Mouse (Mus musculus) left cerebral cortex, postnatal 36 days (tissue): Measurements from ENCODE around the gene Rgsl1. TPM values are rescaled to one million over a fixed set of nuclear protein-coding genes. Genes with fewer than 3 reads are reported as not detected.
"Not testable (repeated sequence)": the region's sequence is repeated elsewhere in the genome, so short reads cannot be mapped to it uniquely, and the experiment has no call there.

ENCODE experiments used
- DNase-seq, 2 experiments: peaks; one replicate each; pipeline ENCODE4 v3.0.0; 2021 to 2022; ENCODE audit warnings: low spot score in 2 of 2, mixed read lengths in 1 of 2
- intact Hi-C: fragments of 180-260 bp; cut with DNase I; formaldehyde crosslinking; loops from one replicate; pipeline ENCODE4 v1.15.1; 2025
- total RNA-seq, 2 experiments: library from RNA; stranded (reverse); gene quantifications; 2 replicates each; pipeline ENCODE4 v1.2.3; 2021

The Rgsl1 gene
- 1 to 10 TPM; 1.3 to 2.3 TPM for total RNA-seq

DNA sequence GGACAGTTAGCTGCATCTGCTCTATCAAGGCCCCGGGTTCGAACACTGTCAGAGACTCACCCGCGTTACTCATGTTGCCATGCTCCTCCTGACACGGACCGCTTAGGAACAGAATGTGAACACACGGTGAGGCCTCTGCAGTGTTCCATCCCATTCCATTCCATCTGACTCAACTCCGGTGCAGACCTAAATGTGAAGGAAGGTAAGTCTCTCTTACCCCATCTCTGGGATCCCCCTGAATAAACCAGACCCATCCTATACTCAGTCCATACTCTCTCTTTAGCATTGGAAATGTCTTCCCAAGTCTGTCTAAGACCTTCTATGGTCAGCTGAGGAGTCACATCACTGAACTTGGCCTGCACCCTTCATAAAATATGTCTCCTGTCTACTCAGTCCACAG lies at the start of gene Rgsl1:
Rgsl1 (minus strand) TSS at position 101 of the 400 bp plus-strand sequence.
- intact Hi-C loops = no loop called here
- DNase-seq = no peak

DNA sequence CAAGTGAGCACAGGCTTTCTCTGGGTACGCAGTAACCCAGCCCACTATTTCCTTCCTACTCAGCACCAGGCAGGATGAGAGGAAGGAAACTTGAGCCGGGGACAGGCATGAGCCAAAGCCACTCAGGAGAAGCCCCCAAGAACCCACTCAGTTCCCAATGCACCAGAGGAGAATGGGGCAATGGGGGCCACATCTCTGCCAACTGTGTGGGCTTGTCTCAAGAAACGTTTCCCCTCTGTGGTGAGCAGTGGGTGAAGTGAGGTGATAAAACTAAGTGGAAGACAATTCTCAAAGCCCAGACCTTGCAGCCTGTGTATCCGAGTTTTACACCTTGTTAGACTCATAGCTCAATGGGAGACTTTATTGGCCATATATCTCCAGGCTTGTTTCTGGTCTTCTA lies 47.5 kb upstream of the Rgsl1 start, which contains the start of gene Teddm1a:
Teddm1a (plus strand) TSS at position 301 of the 400 bp plus-strand sequence.
- intact Hi-C loops = no loop called here
- no peak for DNase-seq

DNA sequence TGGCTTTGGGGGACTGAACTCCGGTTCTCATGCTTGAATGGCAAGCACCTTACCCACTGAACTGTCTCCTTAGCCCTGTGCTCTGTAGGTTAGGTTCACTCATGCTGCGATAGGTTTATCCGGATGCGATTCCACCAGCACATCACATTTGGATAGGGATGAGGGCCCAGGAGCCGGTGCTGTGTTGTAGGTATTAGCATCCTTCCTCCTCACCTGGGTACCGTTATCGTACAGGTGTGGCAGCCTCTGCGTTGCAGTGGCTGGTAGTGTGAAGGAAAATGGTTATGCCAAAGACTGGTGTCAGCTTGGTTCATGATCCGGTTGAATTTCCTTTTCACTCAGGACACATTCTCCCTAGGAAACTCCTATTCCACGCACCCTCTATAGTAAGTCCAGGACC lies 46.2 kb upstream of the Rgsl1 start:
- no peak for DNase-seq
- intact Hi-C loops = no loop called here

DNA sequence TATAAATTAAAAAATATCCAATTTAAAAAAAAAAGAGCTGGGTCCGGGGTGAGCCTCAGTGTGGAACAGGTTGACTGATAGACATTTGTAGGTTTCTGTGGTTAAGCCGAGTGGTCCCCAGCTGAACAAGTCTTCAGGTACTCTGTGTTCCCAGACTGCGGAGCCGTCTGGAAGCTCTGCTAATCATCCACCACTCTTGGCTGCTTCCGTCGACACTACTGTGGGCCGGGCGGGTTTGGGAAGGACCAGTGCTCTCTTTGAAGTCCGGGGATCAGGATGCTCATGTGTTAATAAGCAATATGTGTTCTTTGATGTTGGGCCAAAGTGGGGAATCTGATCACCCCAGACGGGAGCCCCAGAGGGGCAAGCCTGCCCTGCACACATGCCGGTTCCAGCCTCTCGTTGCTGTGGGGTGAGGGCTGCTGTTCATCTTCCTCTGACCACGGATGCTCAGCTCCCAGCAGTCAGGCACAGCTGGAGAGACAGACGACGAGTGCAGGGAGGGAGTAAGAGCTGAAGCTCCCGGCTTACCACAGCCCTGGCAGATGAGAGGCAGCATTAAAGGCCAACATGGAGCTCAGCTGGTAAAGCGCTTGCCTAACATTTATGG lies 42.2 kb upstream of the Rgsl1 start:
- DNase-seq = no peak
- intact Hi-C loops = no loop called here

DNA sequence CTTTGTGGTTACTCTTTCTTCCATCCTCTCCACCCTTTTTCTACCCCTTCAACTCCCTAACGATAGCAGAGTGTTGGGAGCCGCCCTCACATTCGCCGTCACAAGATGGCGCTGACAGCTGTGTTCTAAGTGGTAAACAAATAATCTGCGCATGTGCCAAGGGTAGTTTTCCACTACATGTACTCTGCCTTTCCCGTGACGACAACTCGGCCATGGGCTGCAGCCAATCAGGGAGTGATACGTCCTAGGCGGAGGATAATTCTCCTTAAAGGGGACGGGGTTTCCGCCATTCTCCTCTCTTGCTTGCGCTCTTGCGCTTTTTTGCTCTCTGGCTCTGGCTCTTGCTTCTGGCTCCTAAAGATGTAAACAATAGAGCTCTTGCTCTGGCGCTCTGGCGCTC lies 36.4 kb upstream of the Rgsl1 start:
- DNase-seq, intact Hi-C loops: not testable (repeated sequence)

DNA sequence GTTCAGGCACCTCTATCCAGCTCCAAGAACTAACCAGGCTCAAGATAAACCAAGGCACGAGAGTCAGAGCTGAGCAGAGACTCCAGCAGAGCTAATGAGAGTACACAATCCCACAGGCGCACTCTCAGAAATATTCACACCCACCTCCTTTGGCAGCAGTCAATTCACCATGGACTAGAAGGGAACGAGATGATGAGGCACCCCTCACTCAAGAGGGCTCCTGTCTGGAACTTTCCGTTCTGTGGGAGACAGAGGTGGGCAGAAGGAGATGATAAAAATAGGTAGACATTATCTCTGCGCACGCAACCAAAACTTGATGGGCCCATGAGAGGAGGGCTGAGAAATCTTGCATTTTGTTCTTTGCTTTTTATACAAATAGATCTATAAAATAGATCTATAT lies 30.1 kb upstream of the Rgsl1 start, which contains the start of gene Teddm1b:
Teddm1b (plus strand) TSS at position 301 of the 400 bp plus-strand sequence.
- intact Hi-C loops = no loop called here
- no peak for DNase-seq

DNA sequence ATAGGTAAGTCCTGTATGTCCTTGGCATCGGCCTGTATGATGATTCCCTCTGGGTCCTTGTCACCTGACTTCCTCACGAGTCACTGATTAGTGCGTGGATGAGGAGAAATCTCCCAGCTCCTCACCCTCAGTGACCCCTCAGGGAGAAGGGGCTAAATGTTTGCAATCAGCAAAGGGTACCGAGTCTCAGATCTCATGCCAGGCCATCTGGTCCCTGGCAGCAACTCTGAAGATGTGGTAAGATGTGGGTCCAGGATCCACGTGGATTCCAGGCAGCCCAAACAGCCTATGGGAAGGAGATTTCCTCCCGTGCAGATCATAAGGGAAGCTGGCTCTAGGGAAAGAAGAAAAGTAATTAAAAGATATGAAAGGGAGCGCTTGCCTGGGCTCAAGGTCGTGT lies 12.0 kb upstream of the Rgsl1 start:
- intact Hi-C loops = no loop called here
- no peak for DNase-seq

DNA sequence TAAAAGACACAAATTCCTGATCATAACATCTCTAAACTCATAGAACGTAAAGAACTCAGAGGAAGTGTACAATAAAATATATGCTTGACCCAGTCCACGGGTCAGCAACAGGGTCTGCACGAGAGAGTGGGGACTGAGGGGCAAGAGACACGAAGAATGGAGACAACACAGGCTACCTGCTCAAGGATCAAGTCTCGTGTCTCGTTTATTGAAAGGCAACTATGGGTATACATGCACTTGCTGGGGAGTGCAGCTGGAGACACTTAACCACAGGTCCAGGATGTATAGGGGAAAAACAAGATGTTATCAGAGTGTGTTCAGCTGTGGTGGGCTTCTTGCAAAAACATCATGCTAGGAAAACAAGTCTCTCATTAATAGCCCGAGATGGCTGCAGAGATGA lies 8.8 kb upstream of the Rgsl1 start:
- DNase-seq, intact Hi-C loops: not testable (repeated sequence)

DNA sequence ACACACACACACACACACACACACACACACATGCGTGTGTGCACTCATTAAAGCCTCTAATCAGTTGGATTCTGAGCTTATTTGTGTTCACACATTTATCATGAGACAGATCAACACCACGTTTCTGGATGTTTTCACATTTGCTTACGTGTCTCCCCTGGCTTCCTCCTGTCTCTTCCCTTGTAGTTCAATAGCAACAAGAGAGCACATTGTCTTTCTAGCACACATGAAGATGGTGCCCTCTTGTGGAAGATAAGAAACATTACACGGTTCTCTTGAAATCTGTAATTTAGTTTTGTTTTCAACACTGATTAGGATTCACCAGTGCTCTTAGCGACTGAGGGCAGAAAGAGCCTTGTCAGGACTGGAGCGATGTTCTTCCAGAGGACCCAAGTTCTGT lies 2.9 kb upstream of the Rgsl1 start:
- no peak for DNase-seq
- intact Hi-C loops = loop anchor here (5.0 kb wide), 1 partner anchor 100 kb away; the partner anchor contains the start of gene Rnasel

DNA sequence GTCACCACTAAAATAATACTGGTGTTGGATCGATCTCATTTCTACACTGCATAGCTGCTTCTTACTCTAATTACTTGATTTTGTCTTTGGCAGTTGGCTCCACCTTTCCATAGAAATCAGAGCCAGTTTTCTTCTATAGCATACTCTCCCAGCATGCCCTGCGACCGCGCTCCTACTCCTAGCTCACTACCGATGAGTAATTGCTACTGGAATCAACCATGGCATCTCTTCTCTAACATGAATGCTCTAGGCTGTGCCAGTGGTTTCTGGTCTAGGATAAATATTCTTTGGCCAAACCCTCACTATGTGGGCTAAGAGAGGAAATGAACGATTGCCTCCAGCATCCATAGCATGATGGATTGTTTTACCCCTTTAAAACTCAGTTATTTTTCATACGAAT lies 2.5 kb upstream of the Rgsl1 start:
- intact Hi-C loops = loop anchor here (5.0 kb wide), 1 partner anchor 99 kb away; the partner anchor contains the start of gene Rnasel
- no peak for DNase-seq

DNA sequence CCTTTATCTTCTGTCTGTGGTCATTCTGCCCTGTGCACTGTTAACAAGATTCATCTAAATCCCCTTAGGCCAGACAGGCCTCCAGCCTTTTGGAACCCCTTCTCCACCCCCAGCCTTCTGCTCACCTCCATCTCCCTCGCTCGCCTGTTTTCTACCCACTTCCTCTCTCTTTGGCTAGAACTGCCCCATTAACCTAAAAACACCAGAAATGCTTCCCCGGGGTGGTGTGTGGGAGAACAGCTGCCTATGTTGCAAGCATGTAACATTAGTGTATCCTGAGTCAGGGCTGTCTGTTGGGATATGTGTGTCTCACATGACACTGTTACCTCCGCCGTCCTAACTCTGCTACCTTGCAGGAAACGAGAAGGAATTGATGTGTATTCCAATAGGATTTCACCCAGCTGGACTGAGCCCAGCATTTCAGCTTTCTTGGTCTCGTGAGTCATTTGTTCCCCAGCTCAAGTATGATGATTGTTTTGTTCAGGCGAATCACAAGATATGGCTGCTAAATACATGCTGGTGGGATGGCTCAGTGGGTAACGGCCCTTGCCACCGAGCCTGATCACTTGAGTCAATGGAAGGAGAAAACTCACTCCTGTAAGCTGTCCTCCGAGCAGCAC lies 1.7 kb downstream of the Rgsl1 start:
- peak; percentile 9 to 23 for DNase-seq
- intact Hi-C loops = no loop called here

DNA sequence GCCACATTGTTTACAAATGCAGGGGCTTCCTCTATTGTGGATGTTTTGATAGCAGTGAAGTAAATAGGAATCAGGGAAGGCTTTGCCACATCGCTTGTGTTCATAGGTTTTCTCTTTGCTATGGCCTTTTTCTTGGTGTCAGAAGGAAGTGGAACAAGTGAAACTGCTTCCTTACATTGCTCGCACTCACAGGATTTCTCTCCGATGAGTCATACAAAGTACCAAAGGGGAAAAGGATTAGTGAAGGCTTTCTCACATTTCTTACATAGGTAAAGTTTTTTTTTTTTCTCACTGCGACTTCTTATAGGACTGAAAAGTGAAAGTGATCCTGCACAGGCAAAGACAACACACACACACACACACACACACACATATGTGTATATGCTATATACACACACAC lies 7.9 kb downstream of the Rgsl1 start:
- intact Hi-C loops = no loop called here
- no peak for DNase-seq

DNA sequence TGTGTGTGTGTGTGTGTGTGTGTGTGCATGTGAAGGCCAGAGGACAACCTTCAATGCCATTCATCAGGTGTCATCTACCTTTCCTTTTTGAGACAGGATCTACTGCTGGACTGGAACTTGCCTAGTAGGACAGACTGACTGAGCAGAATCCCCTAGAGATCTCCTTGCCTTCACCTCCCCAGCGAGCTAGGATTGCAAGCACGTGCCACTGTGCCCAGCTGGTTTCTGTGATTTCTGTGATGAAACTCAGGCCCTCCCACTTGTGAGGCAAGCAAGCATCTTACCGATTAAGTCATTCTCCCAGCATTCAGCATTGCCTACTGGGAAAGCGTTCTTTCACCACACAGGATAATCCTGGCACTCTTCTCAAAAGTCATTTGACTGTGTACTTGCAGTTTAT lies 13.2 kb downstream of the Rgsl1 start:
- DNase-seq = no peak
- intact Hi-C loops = no loop called here

DNA sequence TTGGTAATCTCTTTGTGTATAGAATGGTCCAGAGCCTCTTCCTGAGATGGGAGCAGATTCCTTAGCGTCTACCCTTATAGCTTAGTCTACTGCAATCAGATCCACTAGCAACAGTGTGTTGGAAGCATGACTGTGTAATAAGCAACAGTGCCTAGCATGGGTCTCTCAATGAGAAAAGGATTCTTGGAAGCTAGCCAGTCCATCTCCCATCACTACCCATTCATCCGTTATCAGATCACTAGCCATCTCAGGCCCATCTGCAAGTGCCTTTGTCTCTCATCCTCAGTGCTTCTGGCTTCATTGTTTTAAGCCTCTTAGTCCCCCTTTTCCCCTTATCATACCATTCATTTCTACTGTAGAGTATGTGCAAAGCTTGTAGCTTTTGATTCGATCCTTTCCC lies 23.7 kb downstream of the Rgsl1 start:
- DNase-seq = no peak
- intact Hi-C loops = no loop called here

DNA sequence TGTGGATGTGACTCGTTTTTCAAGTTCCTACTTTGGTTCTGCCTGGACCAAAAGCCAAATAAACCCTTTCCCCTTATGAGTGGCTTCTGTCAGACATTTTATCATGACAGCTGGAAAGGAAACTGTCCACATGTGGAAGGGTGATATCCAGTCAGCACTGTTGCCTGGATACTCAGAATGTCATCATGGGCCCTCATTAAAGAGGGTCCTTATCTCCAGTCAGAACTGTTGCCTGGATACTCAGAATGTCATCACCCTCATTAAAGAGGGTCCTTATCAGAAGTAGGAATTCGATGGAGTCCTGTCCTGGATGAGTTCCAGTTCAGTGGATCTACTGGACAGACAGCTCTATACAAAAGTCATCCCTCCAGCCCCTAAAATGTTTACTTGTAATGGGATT lies 29.7 kb downstream of the Rgsl1 start:
- no peak for DNase-seq
- intact Hi-C loops = no loop called here

DNA sequence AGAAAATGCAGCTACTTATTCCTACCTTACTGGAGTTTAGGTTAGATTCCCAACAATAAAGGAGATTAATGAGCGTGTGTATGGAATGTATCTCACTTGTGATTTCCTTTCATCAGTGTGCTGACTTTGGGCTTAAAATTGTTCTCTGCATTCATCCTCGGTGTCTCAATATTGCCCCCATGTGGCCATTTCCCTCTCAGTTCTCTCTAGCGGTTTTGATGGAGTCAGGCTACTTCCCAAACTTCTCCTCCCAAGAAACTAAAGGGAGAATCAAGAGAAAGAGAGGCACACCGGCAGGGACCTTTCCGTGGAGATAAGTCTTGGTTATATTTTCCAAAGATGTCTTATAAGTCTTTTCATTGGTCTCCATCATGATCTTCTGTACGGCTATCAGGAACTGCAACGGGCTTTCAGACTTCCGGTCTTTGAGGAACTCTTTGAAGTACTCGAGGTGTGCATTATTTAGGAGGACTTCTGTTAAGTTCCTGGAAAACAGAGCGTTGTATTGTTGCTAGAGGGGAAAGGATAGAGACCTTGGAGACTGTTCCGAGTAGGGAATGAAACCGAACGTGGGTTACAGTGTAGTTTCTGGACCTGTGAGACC lies 36.5 kb downstream of the Rgsl1 start:
- intact Hi-C loops = loop anchor here (5.0 kb wide), 1 partner anchor 55 kb away; no protein-coding TSS in a partner anchor
- DNase-seq = peak; percentile 28 to 33

DNA sequence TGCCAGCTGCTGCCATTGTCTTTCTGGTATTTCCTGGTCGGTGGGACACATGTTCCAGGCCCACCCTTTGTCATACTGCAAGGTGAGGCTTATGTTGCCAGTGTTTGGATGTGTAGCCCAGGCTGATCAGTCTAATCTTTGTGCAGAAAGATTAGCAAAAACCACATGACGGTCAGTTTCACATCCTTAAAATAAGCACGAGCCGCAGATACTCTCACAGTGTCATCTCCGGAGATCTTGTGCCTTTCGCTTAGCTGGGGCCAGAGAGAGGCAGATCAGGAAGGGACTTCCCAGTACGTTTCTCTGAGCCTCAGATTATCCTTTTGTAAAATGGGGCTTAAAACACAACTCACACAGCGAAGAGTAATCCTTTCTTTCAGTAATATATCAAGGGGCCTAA lies 40.4 kb downstream of the Rgsl1 start:
- no peak for DNase-seq
- intact Hi-C loops = no loop called here

DNA sequence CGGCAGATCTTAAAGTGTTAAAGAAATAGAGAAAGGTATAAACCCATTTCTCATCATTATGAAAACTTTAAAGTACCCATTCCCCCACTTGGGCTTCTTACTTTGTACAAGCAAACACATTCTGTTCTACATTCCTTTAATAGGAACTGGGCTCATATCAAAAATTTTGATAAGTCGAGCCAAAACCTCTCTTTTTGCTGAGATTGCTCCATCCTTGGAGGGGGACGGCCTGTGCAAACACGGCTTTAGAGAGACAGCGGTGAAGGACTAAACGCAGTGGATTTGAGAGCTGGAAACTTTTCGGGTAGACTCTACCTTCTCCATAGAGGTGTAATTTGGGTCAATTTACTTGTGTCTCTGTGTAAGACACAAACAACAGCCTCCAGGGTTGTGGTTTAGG lies 41.3 kb downstream of the Rgsl1 start:
- intact Hi-C loops = no loop called here
- no peak for DNase-seq

DNA sequence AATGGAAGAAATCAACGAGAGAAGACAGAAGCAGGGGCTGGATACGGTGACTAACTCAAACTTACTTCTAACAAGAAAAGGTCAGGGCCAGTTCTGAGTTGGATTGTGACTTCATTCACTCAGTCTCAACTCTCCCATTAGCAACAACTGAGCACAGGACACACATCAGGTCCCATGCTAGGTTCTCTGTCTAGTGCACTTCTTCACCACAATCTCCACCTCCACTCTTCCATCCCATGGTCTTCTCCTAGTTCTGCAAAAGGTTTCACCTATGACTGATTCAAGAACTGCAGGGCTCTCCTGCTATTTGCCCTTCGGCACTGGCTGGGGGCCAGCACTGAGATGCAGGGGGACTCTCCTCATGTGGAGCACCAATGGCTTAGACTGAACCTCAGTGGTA lies 49.7 kb downstream of the Rgsl1 start:
- no peak for DNase-seq
- intact Hi-C loops = loop anchor here (5.0 kb wide), 1 partner anchor 538 kb away; no protein-coding TSS in a partner anchor

DNA sequence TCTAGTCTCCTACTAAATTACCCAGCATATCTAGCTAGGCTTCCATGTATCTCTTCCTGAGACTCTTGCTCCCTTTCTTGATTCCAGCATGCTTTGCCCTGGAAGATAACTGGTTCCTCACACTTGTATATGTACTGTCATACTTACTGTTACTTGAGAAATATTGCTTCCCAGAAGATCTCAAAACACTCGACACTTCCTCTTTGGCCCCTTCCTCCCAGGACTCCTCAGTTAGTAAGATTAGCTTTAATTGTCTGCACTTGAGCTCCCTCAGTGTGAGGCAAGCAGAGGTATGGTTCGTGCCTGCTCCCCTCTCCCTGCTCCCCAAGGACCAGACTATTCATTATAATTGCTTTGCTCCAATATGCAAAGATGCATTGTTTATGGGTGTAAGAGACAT lies 53.2 kb downstream of the Rgsl1 start:
- DNase-seq = no peak
- intact Hi-C loops = loop anchor here (5.0 kb wide), 1 partner anchor 542 kb away; no protein-coding TSS in a partner anchor

DNA sequence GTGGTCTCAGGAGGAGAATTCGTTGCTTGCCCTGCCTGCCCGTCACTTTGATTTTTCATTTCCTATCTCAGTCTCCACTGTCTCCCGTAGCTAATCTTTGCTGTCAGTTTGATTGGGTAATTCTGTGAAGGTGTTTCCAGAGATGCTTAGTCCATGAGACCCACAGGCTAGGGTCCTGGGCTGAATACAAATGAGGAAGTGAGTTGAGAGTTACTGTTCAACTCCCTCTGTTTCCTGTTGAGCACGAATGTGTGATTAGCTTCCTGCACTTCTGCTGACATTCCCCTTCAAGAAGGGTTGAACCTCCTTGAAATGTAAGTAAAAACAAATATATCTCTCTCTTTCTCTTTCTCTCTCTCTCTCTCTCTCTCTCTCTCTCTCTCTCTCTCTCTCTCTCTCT lies 58.3 kb downstream of the Rgsl1 start:
- intact Hi-C loops = no loop called here
- no peak for DNase-seq
